Mouse (Mus musculus) adrenal gland, postnatal 10 days (tissue): Measurements from ENCODE around the gene Smarcad1. TPM values are rescaled to one million over a fixed set of nuclear protein-coding genes. Genes with fewer than 3 reads are reported as not detected.

Experiments used
- DNase-seq: peaks from one replicate; pipeline ENCODE4 v3.0.0; 2021; ENCODE audit warnings: mixed read lengths
- total RNA-seq, 2 experiments: library from RNA; stranded (reverse); gene quantifications; 2 replicates each; pipeline ENCODE4 v1.2.3; 2021

The Smarcad1 gene
- total RNA-seq, 2 experiments from 2014 or later: 30.5 to 42.8 TPM

- DNase-seq: no peak
Observed at GRCm38 (mm10) chr6:65079139-65079538, 36.8 kb downstream of the Smarcad1 start.

- no peak for DNase-seq
Observed at GRCm38 (mm10) chr6:65114902-65115301, 72.5 kb downstream of the Smarcad1 start.

- DNase-seq: no peak
Observed at GRCm38 (mm10) chr6:65117540-65117939, 75.2 kb downstream of the Smarcad1 start.

GRCm38 (mm10) chr6:65126074-65126726 is 83.8 kb downstream of the Smarcad1 start:
- DNase-seq: peak; percentile 68

- no peak for DNase-seq
Observed at GRCm38 (mm10) chr6:65132376-65132775, 90.0 kb downstream of the Smarcad1 start.

- no peak for DNase-seq
Observed at GRCm38 (mm10) chr6:65137802-65138201, 95.4 kb downstream of the Smarcad1 start.

GRCm38 (mm10) chr6:65138243-65138642 is 95.9 kb downstream of the Smarcad1 start:
- no peak for DNase-seq

GRCm38 (mm10) chr6:65140082-65140749 is 97.8 kb downstream of the Smarcad1 start:
- DNase-seq: no peak

- DNase-seq: no peak
Observed at GRCm38 (mm10) chr6:65140750-65141243, 98.4 kb downstream of the Smarcad1 start.

- DNase-seq: no peak
Observed at GRCm38 (mm10) chr6:65142316-65142715, 99.9 kb downstream of the Smarcad1 start.

GRCm38 (mm10) chr6:65144621-65145205 is 102.3 kb downstream of the Smarcad1 start, which contains the start of gene Hpgds:
Gene Hpgds (minus strand): TSS chr6:65144908.
- DNase-seq: no peak

GRCm38 (mm10) chr6:65146363-65146762 is 104.0 kb downstream of the Smarcad1 start:
- DNase-seq: no peak

GRCm38 (mm10) chr6:65150703-65151102 is 108.3 kb downstream of the Smarcad1 start:
- no peak for DNase-seq

- DNase-seq: no peak
Observed at GRCm38 (mm10) chr6:65153570-65153969, 111.2 kb downstream of the Smarcad1 start.

- DNase-seq: no peak
Observed at GRCm38 (mm10) chr6:65157042-65157441, 114.7 kb downstream of the Smarcad1 start.

- no peak for DNase-seq
Observed at GRCm38 (mm10) chr6:65159381-65159942, 117.1 kb downstream of the Smarcad1 start.

GRCm38 (mm10) chr6:65164137-65164536 is 121.8 kb downstream of the Smarcad1 start:
- DNase-seq: no peak

GRCm38 (mm10) chr6:65164977-65165376 is 122.6 kb downstream of the Smarcad1 start:
- no peak for DNase-seq
